Mouse (Mus musculus): ENCODE results near the gene Rhbdd3. TPM values are rescaled to one million over a fixed set of nuclear protein-coding genes. Genes with fewer than 3 reads are reported as not detected.
A peak's percentile ranks its signal among the peaks of the same experiment; 100 is the strongest.
"Not testable (repeated sequence)": the region's sequence is repeated elsewhere in the genome, so short reads cannot be mapped to it uniquely, and the experiment has no call there.

The Rhbdd3 gene
- polyA plus RNA-seq, 1 experiment from 2014 or later = 25.1 TPM

DNA sequence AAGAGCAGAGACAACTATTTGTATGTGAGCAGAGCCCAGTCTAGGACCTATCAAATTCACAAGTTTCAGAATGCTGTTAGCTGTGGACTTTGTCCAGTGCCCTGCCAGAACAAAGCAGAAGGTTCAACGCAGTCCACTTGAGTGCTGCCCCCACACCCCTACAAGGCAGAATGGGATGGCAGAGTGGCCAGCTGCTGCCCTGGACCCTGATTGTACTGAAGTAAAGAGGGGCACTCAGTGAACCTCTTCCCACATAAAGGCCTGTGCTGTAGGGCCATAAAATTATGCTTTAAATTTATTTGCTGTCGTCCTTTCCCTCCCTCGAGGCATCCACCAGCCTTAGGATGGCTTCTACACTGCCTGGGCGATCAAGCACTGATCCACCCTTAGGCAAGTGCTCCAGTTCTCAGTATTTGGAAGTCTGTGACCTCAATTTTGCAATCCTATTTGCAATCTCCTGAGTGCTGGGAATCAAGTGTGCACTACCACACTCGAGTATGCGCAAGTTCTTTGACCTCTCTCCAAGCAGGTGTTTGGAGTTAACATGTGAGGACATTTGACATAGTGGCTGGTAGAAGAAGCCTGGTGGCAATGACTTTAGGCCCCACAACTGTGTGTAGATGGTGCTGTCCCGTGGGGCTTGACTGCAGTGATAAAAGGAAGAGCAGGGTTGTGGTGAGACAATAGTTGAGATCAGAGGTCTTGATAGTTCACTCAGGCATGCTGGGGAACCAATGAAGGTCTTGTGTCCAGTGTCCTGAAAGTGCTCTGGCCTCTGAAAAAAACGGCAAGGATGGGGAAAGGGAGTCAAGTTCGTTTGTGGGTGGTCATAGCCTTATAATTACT lies 30.4 kb upstream of the Rhbdd3 start:
- H3K4me2 ChIP-seq (replicated peaks) = no peak overlapping the region

DNA sequence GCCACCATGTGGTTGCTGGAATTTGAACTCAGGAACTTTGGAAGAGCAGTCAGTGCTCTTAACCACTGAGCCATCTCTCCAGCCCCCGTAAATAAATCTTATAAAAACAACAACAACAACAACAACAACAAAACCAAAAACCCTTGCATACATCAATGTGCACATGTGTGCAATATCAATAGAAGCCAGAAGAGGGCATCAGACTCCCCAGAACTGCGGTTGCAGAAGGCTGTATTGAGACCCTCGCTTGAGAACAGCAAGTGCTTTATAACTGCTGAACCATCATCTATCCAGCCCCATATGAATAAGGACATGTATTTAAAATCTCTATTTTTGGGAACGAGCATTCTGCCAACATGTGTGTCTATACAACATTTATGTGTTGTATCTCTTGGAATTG lies 23.8 kb upstream of the Rhbdd3 start:
- Histone ChIP-seq H3K4me1 (no peaks in the 10 kb centered on the region), H3K27ac (no peak overlapping the region), H3K27me3 (no peaks in the 10 kb centered on the region), H3K9ac (no peak overlapping the region), H3K4me2 (replicated peaks) (no peak overlapping the region), H3K4me3 (no peak overlapping the region), H3K9me3 (no peaks in the 10 kb centered on the region), H3K36me3 (peaks cover 84% of the 10 kb centered on the region)
- WGBS = 76% methylated on average over 4 of the region's 4 CpGs
- no peak for ATAC-seq (ENCODE audit: low FRiP score, low read depth)

More for the DNA sequence above, 30.4 kb upstream of the Rhbdd3 start:
- H3K4me3 ChIP-seq = no peak overlapping the region
- H3K27ac ChIP-seq = no peak overlapping the region
- H3K4me1 ChIP-seq = peaks cover 15% of the 10 kb centered on the region
- H3K9ac ChIP-seq = no peak overlapping the region
- H3K27me3 ChIP-seq = peaks cover 14% of the 10 kb centered on the region
- WGBS = 86% methylated on average over 9 of the region's 9 CpGs
- H3K36me3 ChIP-seq = peaks cover 55% of the 10 kb centered on the region
- H3K9me3 ChIP-seq = no peaks in the 10 kb centered on the region
- no peak for ATAC-seq (ENCODE audit: low FRiP score, low read depth)

DNA sequence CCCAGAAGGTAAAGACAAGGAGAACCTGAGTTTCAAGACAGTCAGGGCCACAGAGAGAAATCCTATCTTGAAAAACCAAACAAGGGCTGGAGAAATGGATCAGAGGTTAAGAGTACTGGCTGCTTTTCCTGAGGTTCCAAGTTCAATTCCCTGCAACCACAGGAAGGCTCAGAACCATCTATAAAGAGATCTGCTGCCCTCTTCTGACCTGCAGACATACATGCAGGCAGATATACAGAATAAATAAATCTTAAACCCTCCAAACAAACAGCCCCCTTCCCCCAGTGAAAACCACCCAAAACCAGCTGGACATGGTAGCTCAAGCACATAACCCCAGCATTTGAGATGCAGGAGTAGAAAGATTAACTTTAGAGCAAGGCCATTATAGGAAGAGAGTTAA lies 23.0 kb upstream of the Rhbdd3 start:
- Histone ChIP-seq H3K4me2 (replicated peaks) (no peak overlapping the region), H3K9me3 (no peaks in the 10 kb centered on the region)
- no peak for ATAC-seq (ENCODE audit: low FRiP score, low read depth)

DNA sequence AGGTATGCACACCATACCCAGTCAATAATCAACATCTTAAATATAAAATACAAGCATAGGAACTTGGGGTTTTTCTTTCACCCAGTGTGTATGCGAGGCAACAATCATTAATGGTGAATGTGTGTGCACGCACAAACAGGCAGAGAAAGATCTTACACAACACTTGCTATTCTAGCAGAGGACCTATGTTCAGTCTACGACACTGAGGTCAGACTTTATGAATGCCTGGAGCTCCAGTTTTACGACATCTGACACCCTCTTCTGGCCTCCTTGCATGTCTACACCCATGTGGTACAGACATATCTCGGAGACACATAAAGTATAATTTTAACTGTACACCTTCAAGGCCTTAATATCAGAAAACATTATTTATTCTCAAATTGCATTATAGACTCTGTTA lies 21.9 kb upstream of the Rhbdd3 start:
- WGBS = 80% methylated on average over 4 of the region's 5 CpGs
- not testable (repeated sequence) for H3K27me3 ChIP-seq; H3K27ac ChIP-seq; H3K4me1 ChIP-seq; H3K4me3 ChIP-seq; H3K9ac ChIP-seq; ATAC-seq (ENCODE audit: low FRiP score, low read depth); H3K9me3 ChIP-seq; H3K4me2 ChIP-seq (replicated peaks)
- H3K36me3 ChIP-seq = peaks cover 79% of the 10 kb centered on the region

More for the DNA sequence above, 23.0 kb upstream of the Rhbdd3 start:
- no peak overlapping the region for H3K27ac ChIP-seq
- no peaks in the 10 kb centered on the region for H3K27me3 ChIP-seq
- no peak overlapping the region for H3K9ac ChIP-seq
- no peaks in the 10 kb centered on the region for H3K4me1 ChIP-seq
- peaks cover 84% of the 10 kb centered on the region for H3K36me3 ChIP-seq
- no peak overlapping the region for H3K4me3 ChIP-seq

DNA sequence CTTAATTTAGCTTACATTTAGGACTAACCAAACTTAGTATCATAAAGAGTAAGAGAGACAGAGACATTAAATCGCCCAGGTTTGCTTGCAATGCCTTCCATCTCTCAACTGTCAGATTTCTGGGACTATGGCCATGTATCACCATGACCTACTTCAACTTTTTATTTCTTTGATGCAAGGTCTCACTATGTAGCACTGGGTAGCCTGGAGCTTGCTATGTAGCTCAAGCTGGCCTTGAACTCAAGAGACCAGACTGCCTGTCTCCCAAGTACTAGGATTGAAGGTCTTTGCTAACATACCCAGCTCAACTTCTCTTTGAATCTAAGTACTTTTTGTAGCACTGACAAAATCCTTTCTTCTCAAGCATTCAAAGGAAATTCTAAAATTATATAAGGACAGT lies 9.6 kb upstream of the Rhbdd3 start:
- Histone ChIP-seq H3K27me3 (no peaks in the 10 kb centered on the region), H3K9me3 (no peaks in the 10 kb centered on the region), H3K4me3 (no peak overlapping the region), H3K27ac (no peak overlapping the region), H3K9ac (no peak overlapping the region), H3K4me2 (replicated peaks) (no peak overlapping the region), H3K4me1 (0 out of 2 replicates have a peak, but pooled peaks cover 3% of the 10 kb centered on the region), H3K36me3 (peaks cover 79% of the 10 kb centered on the region)
- 92% methylated on average over 1 of the region's 1 CpGs for WGBS
- ATAC-seq (ENCODE audit: low FRiP score, low read depth) = no peak

DNA sequence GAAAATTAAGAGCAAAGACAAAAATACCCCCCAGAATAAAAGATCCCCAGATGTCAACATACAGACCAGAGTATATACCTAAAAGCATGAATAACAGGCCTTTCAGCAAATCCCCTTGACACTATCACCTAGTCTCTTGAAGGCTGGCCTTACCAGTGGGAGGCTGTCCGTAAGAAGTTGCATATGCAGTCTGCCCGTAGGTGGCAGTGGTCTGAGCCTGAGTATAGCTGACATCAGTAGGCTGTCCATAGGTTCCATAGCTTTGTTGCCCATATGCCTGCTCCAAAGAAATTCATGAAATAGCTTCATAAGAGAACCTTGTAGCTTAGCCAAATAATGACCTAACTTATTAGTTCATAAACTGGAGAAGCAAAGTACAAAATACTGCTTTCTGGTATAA lies 7.0 kb upstream of the Rhbdd3 start:
- H3K36me3 ChIP-seq = peaks cover 53% of the 10 kb centered on the region
- ATAC-seq (ENCODE audit: low FRiP score, low read depth) = no peak
- no peaks in the 10 kb centered on the region for H3K27me3 ChIP-seq
- H3K4me3 ChIP-seq = no peak overlapping the region
- no peak overlapping the region for H3K27ac ChIP-seq
- no peaks in the 10 kb centered on the region for H3K9me3 ChIP-seq
- H3K4me1 ChIP-seq = peaks cover 15% of the 10 kb centered on the region
- no peak overlapping the region for H3K4me2 ChIP-seq (replicated peaks)
- 46% methylated on average over 2 of the region's 2 CpGs for WGBS
- H3K9ac ChIP-seq = no peak overlapping the region

DNA sequence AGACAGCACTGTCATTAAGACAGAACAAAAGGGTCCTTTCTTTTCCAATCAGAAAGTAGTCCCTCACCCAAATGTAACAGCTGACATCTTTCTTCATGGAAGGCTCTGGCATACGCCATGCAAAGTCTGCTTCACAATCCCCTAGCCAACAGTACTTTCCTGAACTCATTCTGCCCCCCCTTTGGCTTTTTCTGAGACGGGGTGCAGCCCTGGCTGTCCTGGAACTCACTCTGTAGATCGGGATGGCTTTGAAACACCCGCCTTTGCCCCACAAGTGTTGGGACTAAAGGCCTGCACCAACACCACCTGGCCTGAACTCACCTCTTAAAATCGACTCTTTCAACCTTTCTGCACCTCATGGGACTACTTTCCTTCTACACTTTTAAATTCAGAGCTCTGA lies 2.8 kb upstream of the Rhbdd3 start:
- ATAC-seq (ENCODE audit: low FRiP score, low read depth) = no peak
- Histone ChIP-seq H3K4me1 (peaks cover 34% of the 10 kb centered on the region), H3K4me2 (replicated peaks) (peak overlapping the region; percentile 91), H3K27me3 (no peaks in the 10 kb centered on the region), H3K9ac (no peak overlapping the region), H3K4me3 (no peak overlapping the region), H3K27ac (no peak overlapping the region), H3K9me3 (no peaks in the 10 kb centered on the region), H3K36me3 (peaks cover 16% of the 10 kb centered on the region)
- 82% methylated on average over 5 of the region's 5 CpGs for WGBS

DNA sequence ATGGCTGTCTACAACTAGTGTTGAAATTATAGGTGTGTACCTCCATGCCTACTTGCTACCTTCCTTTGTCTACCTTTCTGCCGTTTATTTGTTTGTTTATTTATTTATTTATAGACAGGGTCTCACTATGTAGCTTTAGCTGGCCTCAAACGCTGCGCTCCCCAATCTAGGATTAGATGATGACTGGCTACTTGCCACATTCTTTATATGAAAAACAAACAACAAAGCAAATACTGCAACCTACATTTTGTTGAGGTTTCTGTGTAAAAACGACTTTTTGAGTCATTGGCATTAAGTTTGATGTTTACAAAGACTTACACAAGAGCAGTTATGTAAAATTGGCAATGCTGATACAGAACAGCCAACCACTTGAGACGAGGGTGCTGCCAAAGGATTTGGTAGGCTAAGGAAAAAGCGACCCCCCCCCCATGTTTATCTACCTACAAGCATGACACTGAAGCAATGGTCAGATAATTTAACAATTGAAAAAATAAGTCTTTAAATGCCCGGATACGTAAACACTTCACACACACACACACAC lies 2.2 kb upstream of the Rhbdd3 start:
- Histone ChIP-seq H3K36me3 (peaks cover 10% of the 10 kb centered on the region), H3K4me1 (peaks cover 40% of the 10 kb centered on the region), H3K9ac (peak overlapping the region; percentile 96; the same call in 1 of the 2 replicates), H3K27me3 (no peaks in the 10 kb centered on the region), H3K9me3 (no peaks in the 10 kb centered on the region), H3K4me3 (peak overlapping the region; percentile 100), H3K4me2 (replicated peaks) (peak overlapping the region; percentile 91), H3K27ac (no peak overlapping the region)
- no peak for ATAC-seq (ENCODE audit: low FRiP score, low read depth)
- 75% methylated on average over 8 of the region's 8 CpGs for WGBS

DNA sequence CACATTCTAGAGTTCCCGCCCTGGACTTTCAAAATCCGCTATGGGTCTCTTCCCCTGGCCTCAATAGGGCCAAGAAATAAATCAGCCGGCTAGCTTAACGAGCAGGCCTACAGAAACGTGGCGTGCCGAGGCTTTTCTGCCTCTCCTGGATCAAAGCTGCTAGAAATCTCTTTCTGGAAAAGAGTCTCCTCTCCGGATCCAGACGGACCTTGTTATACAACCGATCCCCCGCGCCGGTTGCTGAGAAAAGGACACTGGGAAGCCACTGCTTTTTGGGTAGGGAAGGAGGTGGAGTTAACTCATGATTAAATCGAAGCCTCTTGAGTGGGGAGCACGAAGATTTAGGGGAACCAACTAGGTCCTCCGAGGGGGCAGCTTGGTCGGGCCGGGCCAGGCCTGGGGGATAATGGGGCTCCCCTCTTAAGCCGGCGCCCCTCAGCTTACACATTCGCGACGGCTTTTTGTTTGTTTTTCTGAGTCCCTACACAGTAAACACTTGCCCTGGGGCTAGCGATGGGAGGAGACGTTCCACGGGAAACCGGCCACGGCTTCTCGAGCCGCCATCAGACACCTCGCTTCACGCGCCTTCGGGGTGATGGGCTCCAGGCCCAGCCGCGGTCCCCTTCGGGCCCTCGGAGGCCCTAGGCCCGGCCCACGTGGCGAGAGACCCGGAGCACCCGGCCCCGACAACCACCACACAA lies 541 bp upstream of the Rhbdd3 start:
- H3K27me3 ChIP-seq = no peaks in the 10 kb centered on the region
- peaks cover 44% of the 10 kb centered on the region for H3K4me1 ChIP-seq
- H3K9me3 ChIP-seq = no peaks in the 10 kb centered on the region
- no peak for ATAC-seq (ENCODE audit: low FRiP score, low read depth)
- H3K4me3 ChIP-seq = peak overlapping the region; percentile 100
- peaks cover 3% of the 10 kb centered on the region; the same call in 1 of the 2 replicates for H3K36me3 ChIP-seq
- under 1% methylated on average over 44 of the region's 44 CpGs for WGBS
- peak overlapping the region; percentile 91 for H3K4me2 ChIP-seq (replicated peaks)
- H3K9ac ChIP-seq = peak overlapping the region; percentile 96
- H3K27ac ChIP-seq = peak overlapping the region; percentile 96

DNA sequence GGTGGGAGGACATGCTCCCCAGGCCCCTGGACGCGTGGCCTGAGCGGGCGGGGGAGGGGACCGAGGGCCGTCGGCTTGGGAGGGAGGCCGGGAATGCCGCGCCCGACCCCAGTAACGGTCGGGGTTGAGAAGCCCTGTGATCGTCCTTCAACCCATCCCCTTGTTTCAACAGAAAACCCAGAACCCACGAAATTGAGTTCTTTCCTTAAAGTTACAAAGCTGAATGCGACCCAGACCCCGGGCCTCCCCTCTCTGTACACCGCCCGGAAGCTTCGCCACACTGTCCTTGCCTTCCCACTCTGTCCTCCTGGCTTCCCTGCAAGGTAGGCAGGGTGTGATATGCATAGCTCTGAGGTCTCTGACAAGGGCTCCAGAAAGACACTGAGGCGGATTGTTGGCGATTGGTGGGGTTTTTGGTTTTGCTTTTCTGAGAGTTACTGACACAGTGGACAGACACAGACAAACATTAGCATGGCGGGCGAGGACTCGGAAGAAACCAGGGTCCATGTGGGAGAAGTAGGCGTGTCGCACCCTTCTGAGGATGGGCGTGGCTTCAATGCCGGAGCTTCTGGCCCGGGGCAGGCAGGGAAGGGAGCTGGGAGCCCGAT lies 954 bp downstream of the Rhbdd3 start:
- WGBS = 0% methylated on average over 31 of the region's 31 CpGs
- Histone ChIP-seq H3K4me2 (replicated peaks) (peak overlapping the region; percentile 75), H3K36me3 (peaks cover 18% of the 10 kb centered on the region; the same call in 1 of the 2 replicates), H3K4me3 (peak overlapping the region; percentile 100), H3K4me1 (peaks cover 39% of the 10 kb centered on the region), H3K27ac (peak overlapping the region; percentile 96), H3K9me3 (no peaks in the 10 kb centered on the region), H3K9ac (peak overlapping the region; percentile 96), H3K27me3 (no peaks in the 10 kb centered on the region)
- peak; percentile 70 for ATAC-seq (ENCODE audit: low FRiP score, low read depth)

DNA sequence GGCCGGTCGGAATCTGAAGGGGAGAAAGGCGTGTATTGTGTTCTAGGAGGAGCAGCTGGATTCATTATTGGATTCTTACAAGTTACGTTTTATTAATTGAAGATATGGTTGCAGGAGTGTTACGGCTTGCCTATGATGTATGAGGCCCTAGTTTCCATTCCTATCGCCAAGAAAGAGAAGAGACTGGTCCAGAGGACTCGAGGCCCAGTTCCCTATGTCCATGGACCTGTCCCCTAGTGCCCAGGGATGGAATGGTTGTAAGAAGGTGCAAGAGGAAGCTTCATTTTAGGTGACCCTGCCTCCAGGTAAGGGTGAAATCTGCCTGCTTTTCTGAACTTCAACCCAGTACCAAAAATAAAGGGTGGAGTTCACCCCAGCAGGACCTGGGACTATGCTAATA lies 1.6 kb downstream of the Rhbdd3 start:
- H3K4me3 ChIP-seq = peak overlapping the region; percentile 100
- H3K4me1 ChIP-seq = peaks cover 39% of the 10 kb centered on the region
- H3K27me3 ChIP-seq = no peaks in the 10 kb centered on the region
- peak overlapping the region; percentile 96 for H3K27ac ChIP-seq
- peaks cover 24% of the 10 kb centered on the region; the same call in 1 of the 2 replicates for H3K36me3 ChIP-seq
- H3K9ac ChIP-seq = peak overlapping the region; percentile 96
- no peak for ATAC-seq (ENCODE audit: low FRiP score, low read depth)
- WGBS = 3% methylated on average over 7 of the region's 7 CpGs
- H3K9me3 ChIP-seq = no peaks in the 10 kb centered on the region
- peak overlapping the region; percentile 75 for H3K4me2 ChIP-seq (replicated peaks)

DNA sequence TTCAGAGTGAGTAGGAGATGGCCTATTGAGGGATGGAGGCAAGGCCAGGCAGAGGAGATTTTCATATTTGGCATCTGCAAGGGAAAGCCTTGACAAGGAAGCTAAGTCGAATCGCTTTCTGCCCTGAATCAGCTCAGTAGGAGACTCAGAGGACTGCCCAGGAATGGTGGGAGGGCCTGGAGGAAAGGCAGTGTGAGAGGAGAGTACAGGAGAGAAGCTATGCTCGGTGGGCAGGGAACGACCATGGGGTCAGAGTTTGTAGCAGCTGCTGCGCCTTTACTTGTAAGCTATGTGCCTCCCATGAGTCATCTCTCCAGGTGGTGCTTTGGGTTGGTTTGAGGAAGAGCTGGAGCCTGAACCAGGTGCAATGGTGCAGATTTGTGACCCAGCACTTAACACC lies 2.1 kb downstream of the Rhbdd3 start:
- H3K9me3 ChIP-seq = no peaks in the 10 kb centered on the region
- peak overlapping the region; percentile 96 for H3K9ac ChIP-seq
- peaks cover 38% of the 10 kb centered on the region for H3K4me1 ChIP-seq
- H3K27ac ChIP-seq = no peak overlapping the region
- WGBS = 29% methylated on average over 5 of the region's 5 CpGs
- H3K36me3 ChIP-seq = peaks cover 29% of the 10 kb centered on the region; the same call in 1 of the 2 replicates
- no peaks in the 10 kb centered on the region for H3K27me3 ChIP-seq
- H3K4me3 ChIP-seq = peak overlapping the region; percentile 100
- peak overlapping the region; percentile 75 for H3K4me2 ChIP-seq (replicated peaks)
- no peak for ATAC-seq (ENCODE audit: low FRiP score, low read depth)

Data from limb, embryonic 13.5 days (tissue).